Mouse (Mus musculus): ENCODE measurements around the gene Lrig1.

GRCm38 (mm10) chr6:94613235-94613895, 86.6 kb downstream of the Lrig1 start:
- TF ChIP-seq CTCF (IDR thresholded peaks at IDR 0.05; ENCODE audit: borderline replicate concordance, insufficient read depth, low read length) = no peak
- no peak for TF ChIP-seq POLR2A (IDR thresholded peaks at IDR 0.05; ENCODE audit: low read depth, low read length)
